Mouse (Mus musculus) forebrain, embryonic 12.5 days (tissue): ENCODE results near the gene Fam32a. TPM values are rescaled to one million over a fixed set of nuclear protein-coding genes. Genes with fewer than 3 reads are reported as not detected.

Source experiments
- ATAC-seq: fragments of 200-750 bp; cut with Nextera tagmentation; 2 replicates; pipeline ENCODE4 v1.8.0; 2017; ENCODE audit warnings: moderate TSS enrichment; ENCODE audit not compliant: low FRiP score
- H3K27ac ChIP-seq: fragments of 300-500 bp; sonication (generic); 2 replicates; pipeline ENCODE4 v1.5.1; 2016; ENCODE audit warnings: mild to moderate bottlenecking
- H3K27me3 ChIP-seq: fragments of 300-500 bp; sonication (generic); 2 replicates; pipeline ENCODE4 v1.6.1; 2016; ENCODE audit warnings: mild to moderate bottlenecking
- H3K36me3 ChIP-seq: fragments of 300-500 bp; sonication (generic); replicated peaks from 2 replicates; pipeline ENCODE4 v1.6.1; 2016; ENCODE audit warnings: mild to moderate bottlenecking
- H3K4me1 ChIP-seq: fragments of 300-500 bp; sonication (generic); 2 replicates; pipeline ENCODE4 v1.6.1; 2016
- H3K4me2 ChIP-seq: fragments of 300-500 bp; sonication (generic); 2 replicates; pipeline ENCODE4 v1.6.1; 2016; ENCODE audit warnings: mild to moderate bottlenecking, moderate library complexity
- H3K4me3 ChIP-seq: fragments of 300-500 bp; sonication (generic); replicated peaks from 2 replicates; pipeline ENCODE4 v1.5.1; 2016; ENCODE audit warnings: mild to moderate bottlenecking
- H3K9ac ChIP-seq: fragments of 300-500 bp; sonication (generic); 2 replicates; pipeline ENCODE4 v1.6.1; 2016; ENCODE audit warnings: mild to moderate bottlenecking
- H3K9me3 ChIP-seq: fragments of 300-500 bp; sonication (generic); 2 replicates; pipeline ENCODE4 v1.6.1; 2016
- WGBS: fragments of 180-500 bp; shearing (Covaris S2); methylation state at CpG from one replicate; pipeline ENCODE4 v1.1.7; 2016; 5-methylcytosine and 5-hydroxymethylcytosine counted together
- polyA plus RNA-seq: library from polyadenylated mRNA; unstranded; fragments of >200 nt; fragmentation: Nextera tagmentation; extraction: Ambion mirVana; gene quantifications from 2 replicates; pipeline ENCODE4 v1.2.1, GENCODE M21; 2016

Fam32a gene
- 78.2 and 87.0 TPM in 2 replicates for polyA plus RNA-seq

GRCm38 (mm10) chr8:72219541-72220363 lies at the start of gene Fam32a:
TSS of gene Fam32a (plus strand) at chr8:72219730.
- peaks cover 18% of the 10 kb centered on the region for H3K4me1 ChIP-seq
- peak within 1 kb of the TSS; percentile 83 for H3K4me3 ChIP-seq
- peak within 1 kb of the TSS; percentile 78 for H3K9ac ChIP-seq
- H3K9me3 ChIP-seq, result no peaks in the 10 kb centered on the region
- 13% methylated on average over 39 of the region's 39 CpGs for WGBS
- H3K36me3 ChIP-seq, result peaks cover 34% of the 10 kb centered on the region
- peak within 1 kb of the TSS; percentile 76 for H3K27ac ChIP-seq
- peak within 1 kb of the TSS; percentile 87 for H3K4me2 ChIP-seq
- peak; percentile 98 for ATAC-seq
- H3K27me3 ChIP-seq, result peaks cover 23% of the 10 kb centered on the region

- Histone ChIP-seq H3K36me3 (peaks cover 96% of the 10 kb centered on the region), H3K27me3 (no peaks in the 10 kb centered on the region), H3K4me3 (no peak overlapping the region), H3K9ac (no peak overlapping the region), H3K27ac (0 out of 2 replicates have a peak overlapping the region, but pooled peaks have one; percentile 11), H3K4me2 (no peak overlapping the region), H3K9me3 (no peaks in the 10 kb centered on the region), H3K4me1 (no peaks in the 10 kb centered on the region)
- 60% methylated on average over 5 of the region's 5 CpGs for WGBS
- peak; percentile 70 for ATAC-seq
Measured at GRCm38 (mm10) chr8:72177346-72177925, 42.1 kb upstream of the Fam32a start.

- H3K9me3 ChIP-seq, result no peaks in the 10 kb centered on the region
- H3K27me3 ChIP-seq, result no peaks in the 10 kb centered on the region
- ATAC-seq, result no peak
- H3K9ac ChIP-seq, result no peak overlapping the region
- H3K36me3 ChIP-seq, result peaks cover 35% of the 10 kb centered on the region
- no peak overlapping the region for H3K4me2 ChIP-seq
- no peak overlapping the region for H3K4me3 ChIP-seq
- H3K4me1 ChIP-seq, result no peaks in the 10 kb centered on the region
- 88% methylated on average over 2 of the region's 2 CpGs for WGBS
- H3K27ac ChIP-seq, result no peak overlapping the region
Measured at GRCm38 (mm10) chr8:72183554-72184202, 35.9 kb upstream of the Fam32a start.

- 81% methylated on average over 2 of the region's 2 CpGs for WGBS
- Histone ChIP-seq H3K4me2 (no peak overlapping the region), H3K4me1 (no peaks in the 10 kb centered on the region)
Measured at GRCm38 (mm10) chr8:72187793-72188331, 31.7 kb upstream of the Fam32a start.

GRCm38 (mm10) chr8:72189417-72190214 lies 29.9 kb upstream of the Fam32a start, which contains the start of gene Hsh2d:
TSS of gene Hsh2d (plus strand) at chr8:72189638.
- no peak for ATAC-seq
- H3K4me2 ChIP-seq, result no peak within 1 kb of the TSS
- H3K36me3 ChIP-seq, result no peaks in the 10 kb centered on the region
- no peak within 1 kb of the TSS for H3K4me3 ChIP-seq
- H3K9me3 ChIP-seq, result no peaks in the 10 kb centered on the region
- no peaks in the 10 kb centered on the region for H3K4me1 ChIP-seq
- H3K27ac ChIP-seq, result no peak within 1 kb of the TSS
- WGBS, result 72% methylated on average over 12 of the region's 12 CpGs
- H3K9ac ChIP-seq, result no peak within 1 kb of the TSS
- no peaks in the 10 kb centered on the region for H3K27me3 ChIP-seq

More at GRCm38 (mm10) chr8:72187793-72188331, 31.7 kb upstream of the Fam32a start:
- H3K9ac ChIP-seq, result no peak overlapping the region
- no peak overlapping the region for H3K4me3 ChIP-seq
- no peaks in the 10 kb centered on the region for H3K27me3 ChIP-seq
- no peaks in the 10 kb centered on the region for H3K9me3 ChIP-seq
- ATAC-seq, result no peak
- H3K36me3 ChIP-seq, result no peaks in the 10 kb centered on the region
- H3K27ac ChIP-seq, result no peak overlapping the region

GRCm38 (mm10) chr8:72190215-72190539 lies 29.4 kb upstream of the Fam32a start:
- no peak overlapping the region for H3K4me2 ChIP-seq
- H3K36me3 ChIP-seq, result no peaks in the 10 kb centered on the region
- H3K9me3 ChIP-seq, result no peaks in the 10 kb centered on the region
- 82% methylated on average over 2 of the region's 2 CpGs for WGBS
- no peak overlapping the region for H3K9ac ChIP-seq
- no peaks in the 10 kb centered on the region for H3K4me1 ChIP-seq
- H3K4me3 ChIP-seq, result no peak overlapping the region
- ATAC-seq, result no peak
- H3K27ac ChIP-seq, result no peak overlapping the region
- H3K27me3 ChIP-seq, result no peaks in the 10 kb centered on the region

GRCm38 (mm10) chr8:72192065-72192464 lies 27.5 kb upstream of the Fam32a start:
- Histone ChIP-seq H3K4me1 (no peaks in the 10 kb centered on the region), H3K4me3 (no peak overlapping the region), H3K4me2 (no peak overlapping the region), H3K27ac (no peak overlapping the region), H3K36me3 (no peaks in the 10 kb centered on the region), H3K9me3 (no peaks in the 10 kb centered on the region), H3K9ac (no peak overlapping the region), H3K27me3 (no peaks in the 10 kb centered on the region)
- no peak for ATAC-seq

GRCm38 (mm10) chr8:72197997-72198396 lies 21.5 kb upstream of the Fam32a start:
- peaks cover 12% of the 10 kb centered on the region for H3K9me3 ChIP-seq
- no peak overlapping the region for H3K4me3 ChIP-seq
- no peak overlapping the region for H3K4me2 ChIP-seq
- no peak for ATAC-seq
- 63% methylated on average over 8 of the region's 8 CpGs for WGBS
- H3K9ac ChIP-seq, result no peak overlapping the region
- no peaks in the 10 kb centered on the region for H3K4me1 ChIP-seq
- no peaks in the 10 kb centered on the region for H3K27me3 ChIP-seq
- H3K27ac ChIP-seq, result no peak overlapping the region
- no peaks in the 10 kb centered on the region for H3K36me3 ChIP-seq

GRCm38 (mm10) chr8:72208582-72208981 lies 10.9 kb upstream of the Fam32a start:
- 72% methylated on average over 1 of the region's 1 CpGs for WGBS
- Histone ChIP-seq H3K4me1 (no peaks in the 10 kb centered on the region), H3K4me2 (no peak overlapping the region), H3K27me3 (peaks cover 4% of the 10 kb centered on the region; the same call in 1 of the 2 replicates), H3K27ac (no peak overlapping the region), H3K9ac (no peak overlapping the region), H3K4me3 (no peak overlapping the region), H3K36me3 (no peaks in the 10 kb centered on the region), H3K9me3 (peaks cover 9% of the 10 kb centered on the region)
- no peak for ATAC-seq

GRCm38 (mm10) chr8:72210222-72210621 lies 9.3 kb upstream of the Fam32a start:
- Histone ChIP-seq H3K27me3 (peaks cover 12% of the 10 kb centered on the region), H3K9ac (no peak overlapping the region), H3K4me1 (no peaks in the 10 kb centered on the region), H3K36me3 (no peaks in the 10 kb centered on the region), H3K4me3 (no peak overlapping the region), H3K9me3 (no peaks in the 10 kb centered on the region), H3K4me2 (no peak overlapping the region), H3K27ac (no peak overlapping the region)
- ATAC-seq, result no peak
- WGBS, result 73% methylated on average over 4 of the region's 4 CpGs

- Histone ChIP-seq H3K9ac (no peak overlapping the region), H3K4me3 (no peak overlapping the region), H3K27me3 (peaks cover 17% of the 10 kb centered on the region), H3K36me3 (no peaks in the 10 kb centered on the region), H3K4me2 (no peak overlapping the region), H3K9me3 (no peaks in the 10 kb centered on the region), H3K4me1 (no peaks in the 10 kb centered on the region), H3K27ac (no peak overlapping the region)
- no peak for ATAC-seq
- WGBS, result 63% methylated on average over 2 of the region's 2 CpGs
Measured at GRCm38 (mm10) chr8:72210710-72211109, 8.8 kb upstream of the Fam32a start.

- Histone ChIP-seq H3K9me3 (no peaks in the 10 kb centered on the region), H3K27ac (no peak overlapping the region), H3K4me1 (no peaks in the 10 kb centered on the region)
Measured at GRCm38 (mm10) chr8:72211846-72212245, 7.7 kb upstream of the Fam32a start.

More at GRCm38 (mm10) chr8:72211846-72212245, 7.7 kb upstream of the Fam32a start:
- 96% methylated on average over 1 of the region's 1 CpGs for WGBS
- no peak overlapping the region for H3K9ac ChIP-seq
- no peak overlapping the region for H3K4me2 ChIP-seq
- no peaks in the 10 kb centered on the region for H3K36me3 ChIP-seq
- peaks cover 24% of the 10 kb centered on the region for H3K27me3 ChIP-seq
- no peak overlapping the region for H3K4me3 ChIP-seq
- ATAC-seq, result no peak
